Mouse (Mus musculus): ENCODE measurements at regions not wholly inside any gene's neighbourhood (a gene's known extent, or its start where the extent isn't known, plus 50 kb on each side); places are given as distances from the start of the nearest gene placed in this dataset.
"Not testable (repeated sequence)": the region's sequence is repeated elsewhere in the genome, so short reads cannot be mapped to it uniquely, and the experiment has no call there.

DNA sequence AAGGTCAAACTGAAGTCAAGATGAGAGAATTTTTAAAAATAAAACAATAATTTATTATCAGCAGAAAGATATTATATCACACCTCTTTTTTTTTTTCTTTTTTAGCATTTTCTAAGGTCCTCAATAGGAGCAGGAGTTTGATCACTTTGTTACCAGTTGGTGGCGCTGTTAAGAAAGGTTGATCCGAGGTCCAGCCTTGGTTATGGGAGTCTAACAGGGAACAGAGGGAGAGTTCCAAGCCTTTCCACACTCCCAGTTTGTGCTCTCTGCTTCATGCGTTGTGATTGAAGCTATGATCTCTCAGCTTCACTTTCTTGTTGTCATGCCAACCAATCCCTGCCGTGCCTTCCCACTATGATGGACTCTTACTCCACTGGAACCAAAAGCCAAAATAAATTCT lies 83.8 kb downstream of the Fam174a start:
- POLR2A ChIA-PET = no interaction called here
- CTCF ChIA-PET = no interaction called here

DNA sequence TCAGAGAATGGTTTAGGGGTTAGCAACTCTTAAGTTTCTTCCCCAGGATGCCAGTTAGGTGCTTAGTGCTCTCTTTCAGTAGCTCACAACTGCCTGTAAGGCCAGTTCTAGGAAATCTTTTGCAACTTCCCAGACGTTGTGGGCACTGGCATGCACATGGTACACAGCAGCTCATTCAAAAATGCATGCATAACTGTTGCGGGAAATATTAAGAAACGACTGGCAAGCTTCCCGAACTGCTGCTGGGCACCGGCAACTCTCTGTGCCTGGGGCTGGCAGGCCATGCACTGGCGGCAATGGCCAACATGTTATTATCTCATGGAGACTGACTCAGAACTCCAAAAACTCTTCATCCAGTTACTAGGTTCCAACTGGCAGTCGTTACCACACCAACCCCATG lies 86.3 kb downstream of the Fam174a start:
- POLR2A ChIA-PET = interaction anchor here in 1 of 4 experiments (0.6 kb wide), 2 partner anchors 230 to 1306 kb away, joined by 3 read pairs; no protein-coding TSS in a partner anchor
- CTCF ChIA-PET = no interaction called here

DNA sequence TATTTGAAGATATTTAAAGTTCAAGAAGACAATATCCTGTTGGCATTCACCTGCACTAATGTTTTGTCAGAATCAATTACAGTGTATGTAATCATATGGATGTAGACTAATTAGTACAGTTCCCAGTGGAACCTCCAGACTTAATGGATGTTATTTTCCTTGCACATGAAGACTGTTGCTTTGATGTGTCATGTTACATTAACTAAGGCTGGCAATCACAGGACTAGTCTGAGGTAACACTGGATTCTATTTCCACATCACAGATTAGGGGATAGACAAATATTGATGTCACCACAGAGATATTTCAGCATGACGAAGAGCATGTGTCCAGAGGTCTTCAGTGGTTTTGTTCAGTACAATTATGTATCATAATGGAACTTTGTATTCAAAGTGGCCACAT lies 108.8 kb downstream of the Fam174a start:
- POLR2A ChIA-PET = no interaction called here

GRCm38 (mm10) chr1:95425420-95425819 lies 112.0 kb downstream of the Fam174a start:
- ChIA-PET CTCF (no interaction called here), POLR2A (no interaction called here)

More for the DNA sequence above, 108.8 kb downstream of the Fam174a start:
- CTCF ChIA-PET = no interaction called here

- CTCF ChIA-PET = no interaction called here
- POLR2A ChIA-PET = interaction anchor here in 2 of 4 experiments (0.5 kb wide), 2 partner anchors 35 to 48 kb away, joined by 3 to 6 read pairs; no protein-coding TSS in a partner anchor
These were observed 123.7 kb downstream of the Fam174a start for GRCm38 (mm10) chr1:95437155-95437554.

DNA sequence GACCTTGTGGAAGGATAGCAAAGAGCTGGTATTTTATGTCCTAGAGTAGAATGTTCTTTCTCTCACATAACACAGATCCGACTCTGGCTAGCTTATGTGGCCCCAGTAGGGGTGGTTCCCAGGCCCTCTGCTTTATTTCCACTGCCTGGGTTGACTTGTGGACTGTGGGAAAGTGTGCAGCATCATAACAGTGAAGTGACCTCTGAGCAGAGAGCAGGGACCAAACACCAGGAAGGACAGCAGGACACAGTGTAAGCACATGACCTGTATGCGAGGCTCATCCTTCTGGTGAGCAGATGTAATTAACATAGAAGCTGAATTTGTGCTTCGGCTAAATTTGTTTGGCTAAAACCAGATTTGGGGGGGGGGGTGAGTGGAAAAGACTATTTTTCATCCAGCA lies 132.1 kb downstream of the Fam174a start:
- ChIA-PET CTCF (no interaction called here), POLR2A (interaction anchor here in 2 of 4 experiments (0.6 to 0.7 kb wide), 2 partner anchors 93 to 215 kb away, joined by 3 to 4 read pairs; no protein-coding TSS in a partner anchor)

DNA sequence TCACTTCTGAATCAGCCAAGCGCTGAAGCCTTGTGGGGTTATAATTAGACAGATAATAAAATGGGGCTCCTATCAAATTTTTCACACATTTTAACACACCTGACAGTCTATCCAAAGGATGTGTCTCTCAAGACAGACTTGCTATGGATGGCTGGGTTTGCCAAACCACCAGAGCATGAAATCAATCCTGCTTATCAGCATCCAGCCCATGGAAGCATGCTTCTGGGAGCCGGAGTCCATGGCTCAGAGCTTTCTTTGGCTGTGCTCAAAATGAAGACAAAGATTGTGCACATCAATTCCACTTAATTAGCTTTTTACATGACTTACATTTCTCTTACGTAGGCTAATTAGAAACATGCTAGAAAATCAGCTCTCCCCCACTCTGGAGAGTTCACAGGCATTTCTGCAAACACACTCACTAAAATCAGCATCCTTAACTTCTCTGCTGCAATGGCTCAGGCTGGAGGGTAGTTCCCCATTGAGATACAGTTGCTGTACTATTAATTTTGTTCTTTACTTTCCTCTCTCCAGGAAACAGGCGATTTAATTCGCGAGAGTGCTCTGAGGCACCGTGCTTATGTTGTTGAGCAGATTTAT lies 135.6 kb downstream of the Fam174a start:
- CTCF ChIA-PET = no interaction called here
- POLR2A ChIA-PET = no interaction called here

GRCm38 (mm10) chr1:95450920-95451332 lies 137.5 kb downstream of the Fam174a start:
- POLR2A ChIA-PET = no interaction called here
- CTCF ChIA-PET = no interaction called here

GRCm38 (mm10) chr1:95451755-95452154 lies 138.3 kb downstream of the Fam174a start:
- POLR2A ChIA-PET, CTCF ChIA-PET: not testable (repeated sequence)

GRCm38 (mm10) chr1:95454246-95454645 lies 140.8 kb downstream of the Fam174a start:
- CTCF ChIA-PET = no interaction called here
- POLR2A ChIA-PET = no interaction called here

GRCm38 (mm10) chr1:95459355-95459754 lies 145.9 kb downstream of the Fam174a start:
- CTCF ChIA-PET = no interaction called here

GRCm38 (mm10) chr1:95468095-95468494 lies 154.7 kb downstream of the Fam174a start:
- ChIA-PET POLR2A (no interaction called here), CTCF (no interaction called here)

More at GRCm38 (mm10) chr1:95459355-95459754, 145.9 kb downstream of the Fam174a start:
- POLR2A ChIA-PET = no interaction called here

- ChIA-PET CTCF (no interaction called here), POLR2A (no interaction called here)
These were observed 155.3 kb downstream of the Fam174a start for GRCm38 (mm10) chr1:95468772-95469171.

DNA sequence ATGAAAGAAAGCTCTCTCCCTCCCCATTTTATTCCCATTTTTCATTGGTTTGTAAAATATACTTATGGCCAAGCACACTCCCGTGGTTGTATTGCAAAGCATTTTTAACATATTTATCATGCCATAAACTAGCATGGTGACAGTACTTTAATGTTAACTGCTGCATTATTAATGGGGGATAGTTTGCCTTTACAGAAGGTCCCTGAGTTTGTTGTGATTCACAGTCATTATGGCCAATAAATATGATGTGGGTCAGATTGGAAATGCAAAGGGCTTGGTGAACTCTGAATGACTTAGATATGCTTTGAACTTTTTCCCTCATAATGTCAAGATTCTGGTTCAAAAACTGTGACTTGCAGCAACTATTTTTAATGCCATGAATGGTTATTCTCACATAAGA lies 157.1 kb downstream of the Fam174a start:
- ChIA-PET POLR2A (no interaction called here), CTCF (no interaction called here)

- POLR2A ChIA-PET = no interaction called here
These were observed 174.4 kb downstream of the St8sia4 start for GRCm38 (mm10) chr1:95493004-95493403.

GRCm38 (mm10) chr1:95500671-95501070 lies 166.7 kb downstream of the St8sia4 start:
- CTCF ChIA-PET, POLR2A ChIA-PET: not testable (repeated sequence)

More at GRCm38 (mm10) chr1:95493004-95493403, 174.4 kb downstream of the St8sia4 start:
- CTCF ChIA-PET = no interaction called here

- ChIA-PET CTCF (no interaction called here), POLR2A (no interaction called here)
These were observed 158.7 kb downstream of the St8sia4 start for GRCm38 (mm10) chr1:95508718-95509117.

GRCm38 (mm10) chr1:95528726-95529125 lies 138.6 kb downstream of the St8sia4 start:
- CTCF ChIA-PET = no interaction called here
- POLR2A ChIA-PET = no interaction called here

DNA sequence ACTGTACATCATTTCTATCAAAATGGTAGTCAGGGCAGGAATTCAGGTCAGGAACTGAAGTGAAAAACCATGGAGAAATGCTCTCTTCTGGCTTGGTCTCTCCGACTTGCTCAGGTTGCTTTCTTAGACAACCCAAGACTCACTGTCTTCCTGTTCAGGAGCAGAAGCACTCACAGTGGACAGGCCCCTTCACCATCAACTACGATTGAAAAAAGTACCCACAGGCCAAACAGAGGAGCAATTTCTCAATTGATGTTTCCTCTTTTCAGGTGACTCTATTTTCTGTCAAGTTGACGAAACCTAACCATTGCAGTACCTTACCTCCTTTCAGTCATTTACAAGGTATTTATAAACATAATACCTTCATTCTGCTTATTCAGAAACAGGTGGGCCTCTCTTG lies 136.4 kb downstream of the St8sia4 start:
- CTCF ChIA-PET = interaction anchor here in 1 of 4 experiments (0.5 kb wide), 1 partner anchor 1176 kb away, joined by 3 read pairs; no protein-coding TSS in a partner anchor
- POLR2A ChIA-PET = interaction anchor here in 1 of 4 experiments (0.6 kb wide), 1 partner anchor 110 kb away, joined by 3 read pairs; no protein-coding TSS in a partner anchor

Data from embryonic stem cell, embryonic (primary cell).